Comparison of ENCODE assay signal across 28 mouse cellular contexts in genomic region chr15:74396029-74396428, GRCm38 (mm10).
DNase-seq lines count a peak whose midpoint lies in the region; ATAC-seq and TF ChIP-seq lines count a peak whose summit lies in the region.
"Had no signal": no experiment of that assay in that cellular context is flagged by ENCODE, and none has a peak within 500 bp of the region (broad histone marks: within the 10 kb centered on the region; RNA-seq: fewer than 3 reads in every experiment).

No protein-coding gene starts in this region.

- peak; percentile 86 for ATAC-seq in frontal cortex, adult (ENCODE audit: low TSS enrichment)
- ATAC-seq in monocyte, adult 5-6 weeks (replicated peaks; ENCODE audit: insufficient number of reproducible peaks, low FRiP score, low TSS enrichment, poor library complexity, severe bottlenecking), result no peak
- ATAC-seq: CD4-positive, CD25-positive, alpha-beta regulatory T cell, adult 4 months; hindbrain, embryonic 16.5 days; intestine, embryonic 15.5 days; midbrain, embryonic 15.5 days had no signal

- no peak overlapping the region for H3K27ac ChIP-seq in left cerebral cortex, adult 2 months
- H3K27ac ChIP-seq: embryonic facial prominence, embryonic 15.5 days; hindbrain, embryonic 10.5 days; intestine, embryonic 15.5 days; limb, embryonic 10.5 days; midbrain, embryonic 15.5 days; neural tube, embryonic 13.5 days had no signal

- intact Hi-C loops in left cerebral cortex, postnatal 25 days (cut with DNase I), result no loop called here
- intact Hi-C loops in left cerebral cortex, adult 2 months (cut with DNase I), result no loop called here

- DNase-seq in frontal cortex, postnatal 25 days (ENCODE audit: low spot score in 2 of 2), result no peak
- peak; percentile 27 to 90 for DNase-seq in left cerebral cortex, postnatal 25 days (ENCODE audit: low spot score in 2 of 2)
- no peak for DNase-seq in left cerebral cortex, adult 2 months (ENCODE audit: extremely low spot score in 1 of 2, low spot score in 2 of 2)
- peak; percentile 38 for DNase-seq in layer of hippocampus, adult 9-11 months
- no peak for DNase-seq in testis, postnatal 14 days (ENCODE audit: low spot score)
- DNase-seq: adrenal gland, postnatal 14 days; cerebellum, adult 9-10 months; gastrocnemius, postnatal 14 days; heart, adult 18-20 months; heart, postnatal 10 days; kidney, adult 8-10 months; kidney, postnatal 10 days; liver; lung, postnatal 4 days; thymus, adult 18-20 months; thymus, postnatal 36 days had no signal

- H3K4me3 ChIP-seq in left cerebral cortex, adult 2 months, result no peak overlapping the region
- H3K4me3 ChIP-seq: embryonic facial prominence, embryonic 15.5 days; heart, embryonic 12.5 days; hindbrain, embryonic 10.5 days; intestine, embryonic 15.5 days; limb, embryonic 10.5 days; midbrain, embryonic 15.5 days; myocyte; neural tube, embryonic 13.5 days had no signal

- no peak for TF ChIP-seq CTCF in left cerebral cortex, adult 2 months (IDR thresholded peaks at IDR 0.05)

Comparison
In these comparisons a context has a peak if more than half of its experiments do, and no peak if none do; other contexts are left out.
1. DNase-seq: peak in left cerebral cortex, postnatal 25 days (2 of 2) and layer of hippocampus, adult 9-11 months (single experiment); none in frontal cortex, postnatal 25 days (0 of 2), left cerebral cortex, adult 2 months (0 of 2) and testis, postnatal 14 days (single experiment).